Mouse (Mus musculus) heart, adult 11 months (tissue): ENCODE measurements around the gene Tpst1.

Experiments
- DNase-seq: peaks from one replicate; pipeline ENCODE4 v3.0.0; 2022

The Tpst1 gene

DNA sequence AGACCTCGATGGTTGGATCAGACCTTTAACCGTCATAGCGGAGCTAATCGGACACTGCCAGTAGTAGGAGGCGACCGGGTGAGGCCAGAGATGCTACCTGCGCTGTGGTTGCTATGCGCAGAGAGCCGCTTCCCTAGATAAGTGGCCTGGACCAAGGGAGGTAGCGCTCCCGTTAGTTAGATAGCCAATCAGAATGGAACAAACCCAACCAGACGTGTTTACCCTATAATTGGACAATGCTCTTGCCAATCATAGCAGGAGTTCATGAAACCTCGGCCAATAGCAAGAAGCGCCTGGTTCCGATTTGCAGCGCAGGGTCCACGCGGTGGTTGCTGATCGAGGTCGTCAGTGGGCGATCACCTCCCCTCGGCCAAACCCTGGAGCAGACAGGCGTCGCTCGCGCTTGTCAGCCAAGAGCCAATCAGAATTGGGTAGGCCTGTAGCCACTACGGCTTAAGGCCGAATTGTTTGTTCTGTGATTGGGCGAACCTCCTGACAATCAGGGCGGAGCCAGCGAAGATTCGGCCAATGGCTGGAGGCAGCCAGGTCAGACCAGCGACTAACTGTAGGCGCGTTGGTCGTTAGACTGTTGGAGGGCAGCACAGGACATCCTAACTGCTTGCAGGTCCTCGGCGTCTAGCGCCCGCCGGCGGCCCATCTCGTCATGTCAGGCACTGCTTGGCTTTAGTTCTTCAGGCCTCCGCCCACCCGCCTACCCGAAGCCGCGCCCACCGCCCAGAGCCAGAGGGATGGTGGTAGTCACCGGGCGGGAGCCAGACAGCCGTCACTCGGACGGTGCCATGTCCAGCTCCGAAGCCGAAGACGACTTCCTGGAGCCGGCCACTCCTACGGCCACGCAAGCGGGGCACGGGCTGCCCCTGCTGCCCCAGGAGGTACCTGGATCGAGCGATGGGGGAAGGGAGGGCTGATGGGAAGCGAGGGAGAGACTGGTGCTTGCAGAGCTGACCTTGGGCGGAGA lies 71.5 kb downstream of the Tpst1 start, which contains the start of gene Kctd7:
Kctd7 (plus strand) TSS at position 528 of the 979 bp plus-strand sequence.
- DNase-seq, result peak; percentile 100

GRCm38 (mm10) chr5:130145961-130146360 lies 72.8 kb downstream of the Tpst1 start:
- peak; percentile 88 for DNase-seq

GRCm38 (mm10) chr5:130149726-130150310 lies 76.7 kb downstream of the Tpst1 start:
- DNase-seq, result no peak

GRCm38 (mm10) chr5:130154286-130154685 lies 81.2 kb downstream of the Tpst1 start:
- DNase-seq, result no peak

- DNase-seq, result no peak
These were observed 85.4 kb downstream of the Tpst1 start for GRCm38 (mm10) chr5:130158545-130158944.

DNA sequence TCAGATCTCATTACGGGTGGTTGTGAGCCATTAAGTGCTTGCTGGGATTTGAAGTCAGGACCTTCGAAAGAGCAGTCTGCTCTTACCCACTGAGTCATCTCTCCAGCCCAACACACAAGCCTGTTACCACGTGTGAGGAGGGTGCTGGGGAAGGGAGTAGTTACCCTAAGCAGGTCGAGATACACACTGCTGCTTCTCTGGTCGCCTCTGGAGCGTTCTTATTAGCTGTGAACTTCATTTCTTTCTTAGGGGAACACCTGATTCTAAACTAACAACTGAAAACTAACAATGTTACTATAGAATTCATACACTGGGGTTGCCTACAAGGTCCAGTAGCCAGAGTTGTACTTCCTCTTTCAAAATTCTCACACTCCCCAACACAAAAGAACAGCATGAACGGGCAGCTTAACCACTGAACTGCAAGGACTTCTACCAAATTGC lies 86.7 kb downstream of the Tpst1 start:
- no peak for DNase-seq

DNA sequence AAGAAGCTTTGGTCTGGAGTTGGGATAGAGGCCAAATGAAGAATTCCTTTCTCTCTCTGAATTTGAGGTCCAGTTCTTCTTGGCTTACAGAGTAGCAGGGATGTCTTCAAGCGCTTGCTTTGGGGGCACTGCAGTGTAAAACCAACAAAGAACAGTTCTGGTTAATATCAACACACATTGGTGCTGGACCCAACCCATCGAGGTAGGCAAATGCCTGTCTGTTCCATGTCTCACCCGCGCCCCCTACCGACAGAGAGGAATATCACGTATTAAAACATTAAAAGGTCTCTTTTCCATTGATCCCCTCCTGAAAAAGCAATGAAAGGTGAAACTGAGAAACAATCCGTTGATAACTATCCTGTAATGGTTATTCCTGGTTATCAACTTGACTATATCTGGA lies 90.5 kb downstream of the Tpst1 start:
- peak; percentile 93 for DNase-seq

GRCm38 (mm10) chr5:130165213-130165612 lies 92.1 kb downstream of the Tpst1 start:
- DNase-seq, result no peak

DNA sequence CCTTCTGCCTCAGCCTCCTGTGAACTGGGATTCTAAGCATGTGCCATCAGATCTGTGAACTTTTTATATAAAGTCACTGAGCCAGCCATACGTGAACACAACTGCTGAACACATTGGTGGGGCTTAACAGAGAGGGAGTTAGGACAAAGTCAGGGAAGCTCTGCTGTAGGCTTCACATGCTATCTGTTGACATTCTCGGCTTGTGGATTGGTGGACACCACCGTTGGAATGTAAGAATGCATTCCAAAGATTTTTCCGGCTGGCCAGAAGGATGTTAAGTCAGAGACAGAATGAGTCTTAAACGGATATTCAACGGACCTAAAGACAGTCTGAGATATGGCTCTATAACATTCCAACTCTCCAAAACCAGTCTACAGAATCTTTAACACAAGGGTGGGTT lies 96.0 kb downstream of the Tpst1 start:
- no peak for DNase-seq

- DNase-seq, result no peak
These were observed 97.7 kb downstream of the Tpst1 start for GRCm38 (mm10) chr5:130170666-130171422.

GRCm38 (mm10) chr5:130171423-130171954 lies 98.4 kb downstream of the Tpst1 start, which contains the start of gene Rabgef1:
Gene Rabgef1 (plus strand): TSS chr5:130171798.
- DNase-seq, result peak; percentile 100

GRCm38 (mm10) chr5:130171956-130172601 lies 99.0 kb downstream of the Tpst1 start:
- DNase-seq, result peak; percentile 97

DNA sequence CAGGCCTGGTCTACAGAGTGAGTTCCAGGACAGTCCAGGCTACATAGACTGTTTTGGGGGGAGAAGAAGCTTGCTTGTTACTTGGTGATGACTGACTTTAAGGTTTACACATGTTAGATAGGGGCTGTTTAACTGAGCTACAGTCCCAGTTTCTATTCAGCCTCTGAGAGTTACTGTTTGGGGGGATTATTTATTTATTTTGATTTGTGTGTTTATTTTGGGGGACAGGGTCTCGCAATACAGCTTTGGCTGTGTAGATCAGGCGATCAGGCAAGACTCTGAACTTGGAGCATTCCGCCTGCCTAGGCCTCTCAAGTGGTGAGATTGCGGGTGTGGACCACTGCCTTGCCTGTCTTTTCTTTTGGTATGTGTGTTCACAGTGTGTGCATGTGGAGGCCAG lies 99.9 kb downstream of the Tpst1 start:
- no peak for DNase-seq

GRCm38 (mm10) chr5:130177871-130178270 lies 104.7 kb downstream of the Tpst1 start:
- no peak for DNase-seq

- no peak for DNase-seq
These were observed 107.2 kb downstream of the Tpst1 start for GRCm38 (mm10) chr5:130180362-130180761.

- DNase-seq, result no peak
These were observed 108.8 kb downstream of the Tpst1 start for GRCm38 (mm10) chr5:130181740-130182540.

- no peak for DNase-seq
These were observed 109.4 kb downstream of the Tpst1 start for GRCm38 (mm10) chr5:130182541-130182821.

GRCm38 (mm10) chr5:130184193-130184856 lies 111.2 kb downstream of the Tpst1 start:
- no peak for DNase-seq

GRCm38 (mm10) chr5:130185312-130185711 lies 112.2 kb downstream of the Tpst1 start:
- no peak for DNase-seq
